Mouse (Mus musculus) retina, postnatal 7 days (tissue): ENCODE results near the gene Rps29.
"Not testable (repeated sequence)": the region's sequence is repeated elsewhere in the genome, so short reads cannot be mapped to it uniquely, and the experiment has no call there.

Source experiments
- DNase-seq: peaks from one replicate; pipeline ENCODE4 v3.0.0-alpha.2; 2012; ENCODE audit warnings: low read depth, low spot score

Gene Rps29

GRCm38 (mm10) chr12:69179371-69179770, 20.4 kb upstream of the Rps29 start:
- DNase-seq = no peak

GRCm38 (mm10) chr12:69177526-69177925, 18.5 kb upstream of the Rps29 start:
- DNase-seq = no peak

GRCm38 (mm10) chr12:69175975-69176374, 17.0 kb upstream of the Rps29 start:
- DNase-seq = no peak

GRCm38 (mm10) chr12:69171307-69171706, 12.3 kb upstream of the Rps29 start:
- no peak for DNase-seq

- DNase-seq = peak; percentile 83
These were observed 9.6 kb upstream of the Rps29 start, which contains the start of gene Lrr1 for GRCm38 (mm10) chr12:69168461-69169106. Lrr1 (plus strand) TSS chr12:69168814.

GRCm38 (mm10) chr12:69167656-69168460, 8.9 kb upstream of the Rps29 start:
- no peak for DNase-seq

- not testable (repeated sequence) for DNase-seq
These were observed 8.0 kb upstream of the Rps29 start for GRCm38 (mm10) chr12:69166861-69167581.

- DNase-seq = no peak
These were observed 5.9 kb upstream of the Rps29 start for GRCm38 (mm10) chr12:69164904-69165303.

- DNase-seq = not testable (repeated sequence)
These were observed 4.6 kb upstream of the Rps29 start for GRCm38 (mm10) chr12:69163586-69163985.

GRCm38 (mm10) chr12:69160677-69161076, 1.7 kb upstream of the Rps29 start:
- not testable (repeated sequence) for DNase-seq

GRCm38 (mm10) chr12:69159578-69159940, 573 bp upstream of the Rps29 start:
- peak; percentile 73 for DNase-seq

- no peak for DNase-seq
These were observed 621 bp downstream of the Rps29 start for GRCm38 (mm10) chr12:69158366-69158764.

GRCm38 (mm10) chr12:69157107-69157506, 1.9 kb downstream of the Rps29 start:
- no peak for DNase-seq

- DNase-seq = no peak
These were observed 2.5 kb downstream of the Rps29 start for GRCm38 (mm10) chr12:69156436-69156835.

GRCm38 (mm10) chr12:69155923-69156322, 3.1 kb downstream of the Rps29 start:
- DNase-seq = no peak

- no peak for DNase-seq
These were observed 8.9 kb downstream of the Rps29 start for GRCm38 (mm10) chr12:69150049-69150448.

- DNase-seq = no peak
These were observed 11.7 kb downstream of the Rps29 start for GRCm38 (mm10) chr12:69147166-69147735.

- DNase-seq = no peak
These were observed 15.5 kb downstream of the Rps29 start for GRCm38 (mm10) chr12:69143460-69143859.

- DNase-seq = no peak
These were observed 19.1 kb downstream of the Rps29 start for GRCm38 (mm10) chr12:69139841-69140240.

- no peak for DNase-seq
These were observed 19.8 kb downstream of the Rps29 start for GRCm38 (mm10) chr12:69139201-69139600.

- DNase-seq = peak; percentile 19
These were observed 27.0 kb downstream of the Rps29 start for GRCm38 (mm10) chr12:69131981-69132380.

- DNase-seq = no peak
These were observed 27.7 kb downstream of the Rps29 start for GRCm38 (mm10) chr12:69131267-69131666.
